Mouse (Mus musculus): ENCODE measurements around the gene Map3k4. TPM values are rescaled to one million over a fixed set of nuclear protein-coding genes. Genes with fewer than 3 reads are reported as not detected.

The Map3k4 gene
- total and polyA plus RNA-seq, 3 experiments = 26.8 to 40.3 (median 28.7) TPM

DNA sequence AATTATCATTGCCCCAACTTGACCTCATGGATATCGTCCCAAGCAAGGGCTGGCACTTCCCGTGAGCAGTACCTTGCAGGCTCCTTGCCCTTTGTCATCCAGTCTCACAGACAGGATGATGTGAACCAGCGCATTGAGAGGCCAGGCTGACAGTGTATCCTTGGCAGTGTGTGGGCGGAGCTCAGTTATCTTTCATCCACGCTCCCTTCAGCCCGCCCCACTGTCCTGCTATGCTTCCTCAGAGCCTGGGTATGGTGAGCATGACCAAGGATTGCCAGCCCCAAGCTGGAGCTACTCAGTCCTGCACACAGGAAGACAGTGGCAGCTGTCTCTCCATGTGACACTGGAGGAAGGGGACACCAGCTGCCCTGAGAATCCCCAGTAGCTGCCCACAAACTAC is 102.4 kb downstream of the Map3k4 start:
- peaks cover 95% of the 10 kb centered on the region for H3K36me3 ChIP-seq (replicated peaks)

DNA sequence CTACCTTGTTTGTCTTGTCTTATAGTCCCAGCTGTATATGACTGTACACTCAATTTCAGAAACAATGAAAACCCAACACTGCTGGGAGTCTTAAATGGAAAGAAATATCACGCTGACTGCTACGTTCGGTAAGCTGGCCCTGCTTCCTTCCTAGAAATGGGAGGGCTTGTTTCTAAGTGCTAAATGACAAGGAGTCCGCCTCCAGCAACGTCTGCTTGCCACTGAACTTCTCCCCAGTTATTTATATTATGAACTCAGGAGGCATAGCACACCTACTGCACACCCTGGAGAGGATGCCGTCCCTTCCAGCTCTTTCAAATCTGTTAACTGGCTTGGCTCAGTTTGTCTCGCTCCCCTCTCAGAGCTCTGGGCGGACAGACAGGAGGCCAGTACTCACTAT is 105.2 kb downstream of the Map3k4 start:
- DNase-seq (ENCODE audit: low spot score) (no peak), ATAC-seq (ENCODE audit: extremely low read depth, insufficient number of reproducible peaks, low FRiP score, poor library complexity, severe bottlenecking) (no peak)
- Histone ChIP-seq H3K36me3 (replicated peaks) (peaks cover 93% of the 10 kb centered on the region), H3K27me3 (ENCODE audit: insufficient read depth, low read length) (no peaks in the 10 kb centered on the region), H3K4me3 (ENCODE audit: low read depth, low read length) (no peak overlapping the region), H3K4me1 (ENCODE audit: insufficient read depth, low read depth, low read length) (peaks cover 44% of the 10 kb centered on the region), H3K9me3 (replicated peaks) (no peaks in the 10 kb centered on the region)
- TF ChIP-seq GATA1 (IDR thresholded peaks at IDR 0.05; ENCODE audit: borderline replicate concordance, low read length) = no peak
- TF ChIP-seq POLR2AphosphoS5 (IDR thresholded peaks at IDR 0.05; ENCODE audit: insufficient replicate concordance, low read depth, low read length) = no peak
- TF ChIP-seq TAL1 (conservative IDR thresholded peaks at IDR 0.05; ENCODE audit: low read depth, low read length) = no peak
- no peak for TF ChIP-seq CTCF (IDR thresholded peaks at IDR 0.05; ENCODE audit: low read depth, low read length)
- TF ChIP-seq GATA2 (IDR thresholded peaks at IDR 0.05; ENCODE audit: borderline replicate concordance, low read depth, low read length) = no peak

More for the DNA sequence above, 102.4 kb downstream of the Map3k4 start:
- H3K4me1 ChIP-seq (ENCODE audit: insufficient read depth, low read depth, low read length) = peaks cover 23% of the 10 kb centered on the region
- H3K27me3 ChIP-seq (ENCODE audit: insufficient read depth, low read length) = no peaks in the 10 kb centered on the region
- DNase-seq (ENCODE audit: low spot score) (no peak), ATAC-seq (ENCODE audit: extremely low read depth, insufficient number of reproducible peaks, low FRiP score, poor library complexity, severe bottlenecking) (peak; percentile 56)
- H3K4me3 ChIP-seq (ENCODE audit: low read depth, low read length) = no peak overlapping the region
- TF ChIP-seq GATA1 (IDR thresholded peaks at IDR 0.05; ENCODE audit: borderline replicate concordance, low read length) (no peak), POLR2AphosphoS5 (IDR thresholded peaks at IDR 0.05; ENCODE audit: insufficient replicate concordance, low read depth, low read length) (no peak), TAL1 (conservative IDR thresholded peaks at IDR 0.05; ENCODE audit: low read depth, low read length) (no peak), GATA2 (IDR thresholded peaks at IDR 0.05; ENCODE audit: borderline replicate concordance, low read depth, low read length) (no peak), CTCF (IDR thresholded peaks at IDR 0.05; ENCODE audit: low read depth, low read length) (no peak)
- no peaks in the 10 kb centered on the region for H3K9me3 ChIP-seq (replicated peaks)

DNA sequence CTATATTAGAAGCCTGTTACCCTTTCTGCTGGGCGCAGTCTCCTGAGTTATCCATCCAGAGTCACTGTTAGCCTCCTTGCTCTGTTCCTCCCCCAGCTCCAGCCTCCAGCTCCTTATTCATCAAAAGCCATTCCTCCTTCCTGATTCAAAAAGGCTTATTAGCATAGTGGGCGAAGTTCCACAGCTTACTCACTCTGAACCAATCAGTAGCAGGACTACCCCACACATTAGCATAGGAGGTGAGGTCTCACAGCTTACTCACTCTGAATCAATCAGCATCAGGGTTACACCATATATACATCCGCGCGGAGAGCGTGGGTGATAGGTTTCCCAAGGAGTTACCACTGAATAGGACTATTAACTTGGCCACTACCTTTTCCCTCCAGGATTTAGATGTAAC is 106.3 kb downstream of the Map3k4 start:
- Histone ChIP-seq H3K27me3 (ENCODE audit: insufficient read depth, low read length) (no peaks in the 10 kb centered on the region), H3K4me1 (ENCODE audit: insufficient read depth, low read depth, low read length) (peaks cover 50% of the 10 kb centered on the region), H3K9me3 (replicated peaks) (no peaks in the 10 kb centered on the region), H3K4me3 (ENCODE audit: low read depth, low read length) (no peak overlapping the region), H3K36me3 (replicated peaks) (peaks cover 88% of the 10 kb centered on the region)
- no peak for TF ChIP-seq GATA2 (IDR thresholded peaks at IDR 0.05; ENCODE audit: borderline replicate concordance, low read depth, low read length)
- TF ChIP-seq POLR2AphosphoS5 (IDR thresholded peaks at IDR 0.05; ENCODE audit: insufficient replicate concordance, low read depth, low read length) = no peak
- no peak for TF ChIP-seq CTCF (IDR thresholded peaks at IDR 0.05; ENCODE audit: low read depth, low read length)
- no peak for TF ChIP-seq GATA1 (IDR thresholded peaks at IDR 0.05; ENCODE audit: borderline replicate concordance, low read length)
- no peak for TF ChIP-seq TAL1 (conservative IDR thresholded peaks at IDR 0.05; ENCODE audit: low read depth, low read length)
- ATAC-seq (ENCODE audit: extremely low read depth, insufficient number of reproducible peaks, low FRiP score, poor library complexity, severe bottlenecking) (no peak), DNase-seq (ENCODE audit: low spot score) (no peak)

DNA sequence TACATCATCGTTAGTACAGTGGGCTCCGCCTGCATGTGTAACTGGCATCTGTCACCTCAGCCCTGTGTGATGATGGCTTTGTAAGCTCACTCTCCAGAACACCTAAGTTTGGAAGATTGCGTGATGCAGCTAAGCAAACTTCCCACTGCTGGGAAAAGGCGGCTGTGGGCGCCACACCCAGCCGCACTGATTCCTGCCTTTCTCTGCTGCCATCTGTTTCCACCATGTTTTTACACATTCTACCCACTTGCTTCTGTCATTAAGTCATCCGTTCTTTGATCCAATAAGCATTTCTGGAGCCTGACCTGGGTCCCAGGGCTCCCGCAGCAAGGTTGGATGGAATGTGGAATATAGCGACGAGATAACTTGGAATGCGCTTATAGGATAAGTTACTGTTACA is 106.7 kb downstream of the Map3k4 start:
- Histone ChIP-seq H3K36me3 (replicated peaks) (peaks cover 84% of the 10 kb centered on the region), H3K4me3 (ENCODE audit: low read depth, low read length) (no peak overlapping the region), H3K27me3 (ENCODE audit: insufficient read depth, low read length) (no peaks in the 10 kb centered on the region), H3K9me3 (replicated peaks) (no peaks in the 10 kb centered on the region), H3K4me1 (ENCODE audit: insufficient read depth, low read depth, low read length) (peaks cover 54% of the 10 kb centered on the region)
- no peak for ATAC-seq (ENCODE audit: extremely low read depth, insufficient number of reproducible peaks, low FRiP score, poor library complexity, severe bottlenecking)
- TF ChIP-seq GATA1 (IDR thresholded peaks at IDR 0.05; ENCODE audit: borderline replicate concordance, low read length) (no peak), POLR2AphosphoS5 (IDR thresholded peaks at IDR 0.05; ENCODE audit: insufficient replicate concordance, low read depth, low read length) (no peak), GATA2 (IDR thresholded peaks at IDR 0.05; ENCODE audit: borderline replicate concordance, low read depth, low read length) (no peak), TAL1 (conservative IDR thresholded peaks at IDR 0.05; ENCODE audit: low read depth, low read length) (no peak), CTCF (IDR thresholded peaks at IDR 0.05; ENCODE audit: low read depth, low read length) (no peak)
- no peak for DNase-seq (ENCODE audit: low spot score)

DNA sequence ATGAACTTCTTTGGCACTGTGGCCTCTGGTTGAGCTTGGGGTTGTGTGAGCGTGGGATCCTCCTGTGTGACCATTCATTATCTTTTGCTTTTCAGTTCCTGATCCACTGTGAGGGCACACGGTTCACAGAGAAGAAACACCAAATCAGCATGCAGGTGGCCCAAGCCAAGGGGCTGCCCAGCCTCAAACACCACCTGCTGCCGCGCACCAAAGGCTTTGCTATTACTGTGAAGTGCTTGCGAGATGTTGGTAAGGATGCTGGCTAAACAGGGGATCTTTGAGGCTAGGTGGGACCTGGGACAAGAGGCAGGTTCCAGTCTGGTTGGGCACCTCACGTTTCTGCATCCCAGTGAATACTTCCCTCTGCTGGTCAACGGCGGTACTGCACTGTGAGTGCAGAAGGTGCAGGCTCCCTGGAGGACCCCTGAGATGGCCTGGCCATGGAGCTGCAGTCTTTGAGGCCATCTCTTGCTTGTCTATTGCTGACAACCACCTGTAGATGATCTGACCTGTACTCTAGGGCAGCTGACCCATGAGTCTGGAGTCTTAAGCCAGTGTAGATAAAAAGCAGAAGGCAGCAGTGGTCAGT is 108.0 kb downstream of the Map3k4 start:
- Histone ChIP-seq H3K36me3 (replicated peaks) (peaks cover 71% of the 10 kb centered on the region), H3K4me1 (ENCODE audit: insufficient read depth, low read depth, low read length) (peaks cover 53% of the 10 kb centered on the region), H3K9me3 (replicated peaks) (no peaks in the 10 kb centered on the region), H3K4me3 (ENCODE audit: low read depth, low read length) (no peak overlapping the region), H3K27me3 (ENCODE audit: insufficient read depth, low read length) (no peaks in the 10 kb centered on the region)
- TF ChIP-seq CTCF (IDR thresholded peaks at IDR 0.05; ENCODE audit: low read depth, low read length) = peak; percentile 98
- TF ChIP-seq GATA1 (IDR thresholded peaks at IDR 0.05; ENCODE audit: borderline replicate concordance, low read length) = no peak
- no peak for TF ChIP-seq GATA2 (IDR thresholded peaks at IDR 0.05; ENCODE audit: borderline replicate concordance, low read depth, low read length)
- ATAC-seq (ENCODE audit: extremely low read depth, insufficient number of reproducible peaks, low FRiP score, poor library complexity, severe bottlenecking) (peak; percentile 43; the same call in 1 of the 2 replicates), DNase-seq (ENCODE audit: low spot score) (peak; percentile 71)

DNA sequence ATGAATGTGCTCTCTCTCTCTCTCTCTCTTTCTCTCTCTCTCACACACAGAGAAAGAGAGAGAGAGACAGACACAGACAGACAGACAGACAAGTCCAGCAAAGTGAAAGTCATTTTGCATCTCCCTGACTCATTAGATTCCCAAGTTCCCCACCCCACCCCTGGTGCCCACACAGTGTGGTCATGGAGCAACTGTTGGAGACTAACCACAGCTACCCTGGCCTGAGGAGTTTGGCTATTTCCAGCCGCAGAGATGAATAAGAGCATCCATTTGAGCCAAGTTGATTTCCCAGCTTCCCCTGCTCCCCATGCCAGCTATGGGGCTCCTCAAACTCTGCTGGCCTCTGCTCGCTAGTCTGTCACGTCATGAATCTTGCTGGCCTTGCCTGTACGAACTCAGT is 109.1 kb downstream of the Map3k4 start:
- peaks cover 64% of the 10 kb centered on the region for H3K4me1 ChIP-seq (ENCODE audit: insufficient read depth, low read depth, low read length)
- DNase-seq (ENCODE audit: low spot score) = no peak

More for the DNA sequence above, 109.1 kb downstream of the Map3k4 start:
- ATAC-seq (ENCODE audit: extremely low read depth, insufficient number of reproducible peaks, low FRiP score, poor library complexity, severe bottlenecking) = no peak
- TF ChIP-seq GATA2 (IDR thresholded peaks at IDR 0.05; ENCODE audit: borderline replicate concordance, low read depth, low read length) (no peak), POLR2AphosphoS5 (IDR thresholded peaks at IDR 0.05; ENCODE audit: insufficient replicate concordance, low read depth, low read length) (no peak), CTCF (IDR thresholded peaks at IDR 0.05; ENCODE audit: low read depth, low read length) (no peak), GATA1 (IDR thresholded peaks at IDR 0.05; ENCODE audit: borderline replicate concordance, low read length) (no peak), TAL1 (conservative IDR thresholded peaks at IDR 0.05; ENCODE audit: low read depth, low read length) (no peak)
- H3K27me3 ChIP-seq (ENCODE audit: insufficient read depth, low read length) = no peaks in the 10 kb centered on the region
- no peak overlapping the region for H3K4me3 ChIP-seq (ENCODE audit: low read depth, low read length)
- peaks cover 60% of the 10 kb centered on the region for H3K36me3 ChIP-seq (replicated peaks)
- no peaks in the 10 kb centered on the region for H3K9me3 ChIP-seq (replicated peaks)

Data from G1E (cell line).